Mouse (Mus musculus) retina, postnatal 7 days (tissue): Measurements from ENCODE around the gene Sphk2.

Experiments
- DNase-seq: peaks from one replicate; pipeline ENCODE4 v3.0.0-alpha.2; 2012; ENCODE audit warnings: low read depth, low spot score

Sphk2 gene

GRCm38 (mm10) chr7:45710477-45711191 is 7.2 kb downstream of the Sphk2 start:
- DNase-seq, result no peak

- DNase-seq, result no peak
Measured at GRCm38 (mm10) chr7:45709677-45710355, 8.0 kb downstream of the Sphk2 start.

GRCm38 (mm10) chr7:45709036-45709435 is 8.8 kb downstream of the Sphk2 start:
- no peak for DNase-seq

- DNase-seq, result no peak
Measured at GRCm38 (mm10) chr7:45708221-45708761, 9.5 kb downstream of the Sphk2 start.

- peak; percentile 92 for DNase-seq
Measured at GRCm38 (mm10) chr7:45707375-45707967, 10.3 kb downstream of the Sphk2 start.

- DNase-seq, result peak; percentile 75
Measured at GRCm38 (mm10) chr7:45706721-45707241, 11.0 kb downstream of the Sphk2 start.

- no peak for DNase-seq
Measured at GRCm38 (mm10) chr7:45705873-45706281, 11.9 kb downstream of the Sphk2 start.

GRCm38 (mm10) chr7:45705443-45705864 is 12.3 kb downstream of the Sphk2 start:
- no peak for DNase-seq

- peak; percentile 96 for DNase-seq
Measured at GRCm38 (mm10) chr7:45704730-45705442, 12.9 kb downstream of the Sphk2 start, which contains the start of gene Dbp. Dbp (plus strand) TSS chr7:45705088.

- peak; percentile 86 for DNase-seq
Measured at GRCm38 (mm10) chr7:45704046-45704559, 13.7 kb downstream of the Sphk2 start.

- DNase-seq, result no peak
Measured at GRCm38 (mm10) chr7:45703521-45704033, 14.2 kb downstream of the Sphk2 start.

GRCm38 (mm10) chr7:45702809-45703520 is 14.8 kb downstream of the Sphk2 start:
- no peak for DNase-seq

- DNase-seq, result no peak
Measured at GRCm38 (mm10) chr7:45702316-45702715, 15.5 kb downstream of the Sphk2 start.

- DNase-seq, result no peak
Measured at GRCm38 (mm10) chr7:45701607-45702006, 16.2 kb downstream of the Sphk2 start.

GRCm38 (mm10) chr7:45701072-45701471 is 16.7 kb downstream of the Sphk2 start:
- DNase-seq, result no peak

GRCm38 (mm10) chr7:45700301-45701015 is 17.3 kb downstream of the Sphk2 start:
- DNase-seq, result peak; percentile 57

GRCm38 (mm10) chr7:45699523-45700141 is 18.2 kb downstream of the Sphk2 start, which contains the start of gene Car11:
Car11 (plus strand) TSS chr7:45699843.
- DNase-seq, result no peak

- DNase-seq, result no peak
Measured at GRCm38 (mm10) chr7:45697894-45698293, 19.9 kb downstream of the Sphk2 start.

- no peak for DNase-seq
Measured at GRCm38 (mm10) chr7:45695098-45695497, 22.7 kb downstream of the Sphk2 start.
